Mouse (Mus musculus) liver, embryonic 11.5 days (tissue): ENCODE results near the gene Scn3b. TPM values are rescaled to one million over a fixed set of nuclear protein-coding genes. Genes with fewer than 3 reads are reported as not detected.

Source experiments
- ATAC-seq: fragments of 200-750 bp; cut with Nextera tagmentation; replicated peaks from 2 replicates; pipeline ENCODE4 v1.8.0; 2017; ENCODE audit warnings: moderate number of reproducible peaks, mild to moderate bottlenecking, moderate TSS enrichment, moderate library complexity; ENCODE audit not compliant: low FRiP score
- DNase-seq: peaks from one replicate; pipeline ENCODE4 v3.0.0-alpha.2; 2017; ENCODE audit warnings: low spot score
- H3K27ac ChIP-seq: fragments of 300-500 bp; sonication (generic); 2 replicates; pipeline ENCODE4 v1.5.1; 2014; ENCODE audit warnings: mild to moderate bottlenecking, low read depth, low read length, control low read depth
- H3K27me3 ChIP-seq: fragments of 300-500 bp; sonication (generic); replicated peaks from 2 replicates; pipeline ENCODE4 v1.6.1; 2014; ENCODE audit warnings: low read length, mixed read lengths; ENCODE audit not compliant: control insufficient read depth, insufficient read depth
- H3K36me3 ChIP-seq: fragments of 300-500 bp; sonication (generic); 2 replicates; pipeline ENCODE4 v1.6.1; 2014; ENCODE audit warnings: mild to moderate bottlenecking, low read length, moderate library complexity, mixed read lengths; ENCODE audit not compliant: control insufficient read depth, insufficient read depth
- H3K4me1 ChIP-seq: fragments of 300-500 bp; sonication (generic); replicated peaks from 2 replicates; pipeline ENCODE4 v1.6.1; 2014; ENCODE audit warnings: low read length, mixed read lengths; ENCODE audit not compliant: control insufficient read depth, insufficient read depth
- H3K4me2 ChIP-seq: fragments of 300-500 bp; sonication (generic); 2 replicates; pipeline ENCODE4 v1.6.1; 2014; ENCODE audit warnings: mild to moderate bottlenecking, control low read depth, moderate library complexity
- H3K4me3 ChIP-seq: fragments of 300-500 bp; sonication (generic); 2 replicates; pipeline ENCODE4 v1.5.1; 2014; ENCODE audit warnings: low read depth, low read length, control low read depth
- H3K9ac ChIP-seq: fragments of 300-500 bp; sonication (generic); 2 replicates; pipeline ENCODE4 v1.6.1; 2014; ENCODE audit warnings: low read depth, low read length, control low read depth
- H3K9me3 ChIP-seq: fragments of 300-500 bp; sonication (generic); 2 replicates; pipeline ENCODE4 v1.6.1; 2016; ENCODE audit warnings: low read length, inconsistent platforms, mixed read lengths; ENCODE audit not compliant: control insufficient read depth
- WGBS: fragments of 180-500 bp; shearing (Covaris S2); extraction: QIAGEN DNeasy Blood & Tissue Kit; methylation state at CpG from one replicate; pipeline ENCODE4 v1.1.7; 2014; 5-methylcytosine and 5-hydroxymethylcytosine counted together
- polyA plus RNA-seq: library from polyadenylated mRNA; unstranded; fragments of >200 nt; fragmentation: Nextera tagmentation; extraction: Ambion mirVana; gene quantifications from 2 replicates; pipeline ENCODE4 v1.2.1, GENCODE M21; 2014

Scn3b gene
- polyA plus RNA-seq, 1 experiment from 2014 or later: 0.22 TPM

GRCm38 (mm10) chr9:40323773-40324172, 54.8 kb downstream of the Scn3b start:
- Histone ChIP-seq H3K4me2 (peak overlapping the region; percentile 55), H3K4me1 (peaks cover 5% of the 10 kb centered on the region; the same call in 1 of the 2 replicates), H3K27ac (peak overlapping the region; percentile 48)

GRCm38 (mm10) chr9:40324232-40324792, 55.3 kb downstream of the Scn3b start:
- Histone ChIP-seq H3K27ac (peak overlapping the region; percentile 48), H3K27me3 (no peaks in the 10 kb centered on the region), H3K9ac (0 out of 2 replicates have a peak overlapping the region, but pooled peaks have one; percentile 20), H3K4me2 (peak overlapping the region; percentile 55), H3K4me1 (peaks cover 5% of the 10 kb centered on the region; the same call in 1 of the 2 replicates), H3K4me3 (peak overlapping the region; percentile 44), H3K36me3 (no peaks in the 10 kb centered on the region), H3K9me3 (no peaks in the 10 kb centered on the region)
- ATAC-seq (0 out of 2 replicates have a peak, but pooled peaks have one; percentile 10), DNase-seq (no peak)
- WGBS: 65% methylated on average over 4 of the region's 4 CpGs

More at GRCm38 (mm10) chr9:40323773-40324172, 54.8 kb downstream of the Scn3b start:
- Histone ChIP-seq H3K4me3 (peak overlapping the region; percentile 44), H3K36me3 (no peaks in the 10 kb centered on the region), H3K9me3 (no peaks in the 10 kb centered on the region), H3K27me3 (no peaks in the 10 kb centered on the region), H3K9ac (peak overlapping the region; percentile 40; the same call in 1 of the 2 replicates)
- no peak for ATAC-seq
- no peak for DNase-seq
- 62% methylated on average over 6 of the region's 6 CpGs for WGBS

GRCm38 (mm10) chr9:40324826-40325225, 55.8 kb downstream of the Scn3b start:
- Histone ChIP-seq H3K4me2 (peak overlapping the region; percentile 55), H3K9me3 (no peaks in the 10 kb centered on the region), H3K4me1 (peaks cover 5% of the 10 kb centered on the region; the same call in 1 of the 2 replicates), H3K4me3 (peak overlapping the region; percentile 44), H3K27me3 (no peaks in the 10 kb centered on the region), H3K36me3 (no peaks in the 10 kb centered on the region), H3K27ac (no peak overlapping the region), H3K9ac (no peak overlapping the region)
- 75% methylated on average over 6 of the region's 6 CpGs for WGBS
- DNase-seq (no peak), ATAC-seq (no peak)

GRCm38 (mm10) chr9:40326260-40326915, 57.4 kb downstream of the Scn3b start:
- Histone ChIP-seq H3K4me1 (peaks cover 5% of the 10 kb centered on the region; the same call in 1 of the 2 replicates), H3K9ac (no peak overlapping the region), H3K9me3 (no peaks in the 10 kb centered on the region), H3K4me2 (no peak overlapping the region), H3K27ac (no peak overlapping the region), H3K4me3 (no peak overlapping the region), H3K36me3 (no peaks in the 10 kb centered on the region), H3K27me3 (no peaks in the 10 kb centered on the region)
- WGBS: 57% methylated on average over 7 of the region's 7 CpGs
- DNase-seq (no peak), ATAC-seq (no peak)

GRCm38 (mm10) chr9:40330609-40331382, 61.8 kb downstream of the Scn3b start:
- ATAC-seq (peak; percentile 66; the same call in 1 of the 2 replicates), DNase-seq (peak; percentile 70)
- Histone ChIP-seq H3K4me1 (no peaks in the 10 kb centered on the region; the same call in 1 of the 2 replicates), H3K27me3 (no peaks in the 10 kb centered on the region), H3K27ac (no peak overlapping the region), H3K4me2 (no peak overlapping the region), H3K36me3 (no peaks in the 10 kb centered on the region), H3K9ac (no peak overlapping the region), H3K4me3 (no peak overlapping the region), H3K9me3 (no peaks in the 10 kb centered on the region)
- WGBS: 52% methylated on average over 19 of the region's 19 CpGs

GRCm38 (mm10) chr9:40331411-40332286, 62.6 kb downstream of the Scn3b start:
- DNase-seq (no peak), ATAC-seq (no peak)
- no peak overlapping the region for H3K4me2 ChIP-seq
- H3K36me3 ChIP-seq: no peaks in the 10 kb centered on the region
- H3K27ac ChIP-seq: no peak overlapping the region
- no peak overlapping the region for H3K4me3 ChIP-seq
- WGBS: 90% methylated on average over 15 of the region's 15 CpGs
- no peaks in the 10 kb centered on the region; the same call in 1 of the 2 replicates for H3K4me1 ChIP-seq
- no peaks in the 10 kb centered on the region for H3K27me3 ChIP-seq
- no peak overlapping the region for H3K9ac ChIP-seq
- H3K9me3 ChIP-seq: no peaks in the 10 kb centered on the region

GRCm38 (mm10) chr9:40332326-40332725, 63.3 kb downstream of the Scn3b start:
- DNase-seq: no peak
- H3K4me2 ChIP-seq: no peak overlapping the region
- H3K27ac ChIP-seq: no peak overlapping the region
- H3K36me3 ChIP-seq: no peaks in the 10 kb centered on the region
- H3K27me3 ChIP-seq: no peaks in the 10 kb centered on the region
- H3K9me3 ChIP-seq: no peaks in the 10 kb centered on the region
- no peaks in the 10 kb centered on the region; the same call in 1 of the 2 replicates for H3K4me1 ChIP-seq
- 82% methylated on average over 4 of the region's 4 CpGs for WGBS
- ATAC-seq: no peak
- no peak overlapping the region for H3K4me3 ChIP-seq
- no peak overlapping the region for H3K9ac ChIP-seq
